In genomic region chr8:115159711-115160374, GRCm38 (mm10) we compare ENCODE assay signal across 8 mouse cellular contexts.
DNase-seq lines count a peak whose midpoint lies in the region; TF ChIP-seq lines count a peak whose summit lies in the region.

No protein-coding gene starts in this region.

- intact Hi-C loops in heart, postnatal 14 days (cut with DNase I): loop anchor here (5.0 kb wide), 1 partner anchor 547 kb away; the partner anchor contains the start of gene Maf

- TF ChIP-seq CTCF in bone marrow, adult 2 months (IDR thresholded peaks at IDR 0.05; ENCODE audit: control insufficient read depth, insufficient read depth, low read length): no peak

- peak overlapping the region; percentile 23 for H3K4me3 ChIP-seq in bone marrow, adult 2 months (replicated peaks; ENCODE audit: control insufficient read depth, low read depth, low read length)
- H3K4me3 ChIP-seq in forebrain, embryonic 10.5 days: peak overlapping the region; percentile 43

- no peaks in the 10 kb centered on the region for H3K36me3 ChIP-seq in forebrain, embryonic 10.5 days (replicated peaks)

- TF ChIP-seq POLR2A in bone marrow, adult 2 months (IDR thresholded peaks at IDR 0.05; ENCODE audit: borderline replicate concordance, control insufficient read depth, low read depth, low read length): no peak

- peaks cover 50% of the 10 kb centered on the region for H3K27me3 ChIP-seq in forebrain, embryonic 10.5 days (ENCODE audit: poor library complexity, severe bottlenecking)

- peak; percentile 63 for DNase-seq in Muller cell, postnatal 12 days (ENCODE audit: inconsistent ontology term)
- peak; percentile 51 for DNase-seq in forebrain, embryonic 10.5 days (ENCODE audit: extremely low spot score, low spot score)
- DNase-seq in heart, postnatal 14 days: peak; percentile 16 to 46
- peak; percentile 32 to 53 for DNase-seq in kidney, postnatal 36 days
- peak; percentile 20 for DNase-seq in lung, postnatal 14 days
- DNase-seq in retina, postnatal 1 day: peak; percentile 72
- DNase-seq in spleen, postnatal 36 days (ENCODE audit: low spot score in 2 of 2): no peak

- no peak overlapping the region for H3K27ac ChIP-seq in bone marrow, adult 2 months (ENCODE audit: control insufficient read depth, insufficient read depth, low read depth, low read length, poor library complexity)
- peak overlapping the region; percentile 83 for H3K27ac ChIP-seq in forebrain, embryonic 10.5 days

- 1% methylated on average over 22 of the region's 22 CpGs for WGBS in bone marrow, adult 2 months
- 20% methylated on average over 22 of the region's 22 CpGs for WGBS in forebrain, embryonic 10.5 days

- H3K9me3 ChIP-seq in forebrain, embryonic 10.5 days: no peaks in the 10 kb centered on the region

- no peaks in the 10 kb centered on the region for H3K4me1 ChIP-seq in bone marrow, adult 2 months (ENCODE audit: control insufficient read depth, insufficient read depth, low read length)
- H3K4me1 ChIP-seq in forebrain, embryonic 10.5 days: peaks cover 76% of the 10 kb centered on the region

Comparison
In these comparisons a context has a peak if more than half of its experiments do, and no peak if none do; other contexts are left out.
1. DNase-seq: peak in Muller cell, postnatal 12 days (single experiment), forebrain, embryonic 10.5 days (single experiment), heart, postnatal 14 days (2 of 2), kidney, postnatal 36 days (2 of 2), lung, postnatal 14 days (single experiment) and retina, postnatal 1 day (single experiment); none in spleen, postnatal 36 days (0 of 2).